Mouse (Mus musculus) CH12.LX (cell line): ENCODE data around the gene Mrps17.

Experiments used
- CHD1 ChIP-seq: IDR thresholded peaks from 2 replicates; pipeline ENCODE4 v1.6.1; 2012; ENCODE audit warnings: low read depth, low read length, improper control_type of control experiment, inconsistent platforms
- MAX ChIP-seq: IDR thresholded peaks from 2 replicates; pipeline ENCODE4 v1.6.1; 2011; ENCODE audit warnings: low read length, improper control_type of control experiment
- POLR2A ChIP-seq: IDR thresholded peaks from 2 replicates; pipeline ENCODE4 v1.6.1; 2011; ENCODE audit warnings: low read depth, mild to moderate bottlenecking, improper control_type of control experiment, low read length

DNA sequence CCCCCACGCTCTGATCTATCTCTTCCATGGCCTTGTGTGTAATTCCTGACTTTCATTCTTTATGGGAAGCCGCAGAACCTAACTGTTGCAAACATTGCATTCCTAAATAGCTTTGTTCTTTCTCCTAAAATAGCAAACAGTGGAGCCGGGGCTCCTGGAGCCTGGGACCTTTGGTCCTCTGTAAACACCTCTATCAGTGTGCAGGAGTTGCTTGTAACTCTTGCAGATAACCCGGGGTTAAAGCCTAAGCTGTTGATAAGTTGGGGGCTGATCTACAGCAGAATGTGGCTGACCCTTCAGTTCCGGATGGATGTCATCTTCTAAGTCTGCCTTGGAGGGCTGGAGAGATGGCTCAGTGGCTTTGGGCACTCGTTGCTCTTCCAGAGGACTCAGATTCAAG lies 28.8 kb downstream of the Mrps17 start:
- TF ChIP-seq CHD1 (no peak), POLR2A (no peak), MAX (no peak)
